Mouse (Mus musculus): ENCODE measurements around the gene D5Ertd579e. TPM values are rescaled to one million over a fixed set of nuclear protein-coding genes. Genes with fewer than 3 reads are reported as not detected.
A peak's percentile ranks its signal among the peaks of the same experiment; 100 is the strongest.

Gene D5Ertd579e
- polyA plus RNA-seq, 1 experiment from 2014 or later = 16.7 TPM

- 57% methylated on average over 3 of the region's 3 CpGs for WGBS
- no peak overlapping the region for H3K9ac ChIP-seq
- no peak overlapping the region for H3K4me3 ChIP-seq (replicated peaks)
- peak overlapping the region; percentile 20 for H3K27ac ChIP-seq
- H3K27me3 ChIP-seq (replicated peaks) = no peaks in the 10 kb centered on the region
- no peak for ATAC-seq
- no peaks in the 10 kb centered on the region for H3K9me3 ChIP-seq
- peaks cover 18% of the 10 kb centered on the region for H3K4me1 ChIP-seq (replicated peaks)
- peaks cover 7% of the 10 kb centered on the region for H3K36me3 ChIP-seq
- H3K4me2 ChIP-seq (replicated peaks) = no peak overlapping the region
These were observed 122.5 kb downstream of the D5Ertd579e start for GRCm38 (mm10) chr5:36573354-36573753.

GRCm38 (mm10) chr5:36571371-36571770 is 124.5 kb downstream of the D5Ertd579e start:
- Histone ChIP-seq H3K36me3 (peaks cover 7% of the 10 kb centered on the region), H3K9me3 (no peaks in the 10 kb centered on the region), H3K27ac (no peak overlapping the region), H3K4me1 (replicated peaks) (peaks cover 22% of the 10 kb centered on the region), H3K4me2 (replicated peaks) (no peak overlapping the region), H3K27me3 (replicated peaks) (no peaks in the 10 kb centered on the region), H3K4me3 (replicated peaks) (no peak overlapping the region), H3K9ac (no peak overlapping the region)
- WGBS = 93% methylated on average over 16 of the region's 16 CpGs
- ATAC-seq = no peak

- H3K9me3 ChIP-seq = no peaks in the 10 kb centered on the region
- H3K4me1 ChIP-seq (replicated peaks) = peaks cover 22% of the 10 kb centered on the region
- no peaks in the 10 kb centered on the region for H3K27me3 ChIP-seq (replicated peaks)
- no peak overlapping the region for H3K4me2 ChIP-seq (replicated peaks)
- H3K36me3 ChIP-seq = peaks cover 7% of the 10 kb centered on the region
- 85% methylated on average over 4 of the region's 4 CpGs for WGBS
- H3K4me3 ChIP-seq (replicated peaks) = no peak overlapping the region
- no peak overlapping the region for H3K9ac ChIP-seq
- ATAC-seq = no peak
- H3K27ac ChIP-seq = no peak overlapping the region
These were observed 125.1 kb downstream of the D5Ertd579e start for GRCm38 (mm10) chr5:36570546-36571245.

- no peak overlapping the region for H3K27ac ChIP-seq
- peaks cover 7% of the 10 kb centered on the region for H3K36me3 ChIP-seq
- 93% methylated on average over 7 of the region's 7 CpGs for WGBS
- H3K4me2 ChIP-seq (replicated peaks) = no peak overlapping the region
- H3K9me3 ChIP-seq = no peaks in the 10 kb centered on the region
- no peaks in the 10 kb centered on the region for H3K27me3 ChIP-seq (replicated peaks)
- no peak overlapping the region for H3K9ac ChIP-seq
- H3K4me1 ChIP-seq (replicated peaks) = peaks cover 18% of the 10 kb centered on the region
- no peak overlapping the region for H3K4me3 ChIP-seq (replicated peaks)
- ATAC-seq = no peak
These were observed 125.7 kb downstream of the D5Ertd579e start for GRCm38 (mm10) chr5:36570098-36570497.

- no peak for ATAC-seq
- Histone ChIP-seq H3K4me1 (replicated peaks) (0 out of 2 replicates have a peak, but pooled peaks cover 6% of the 10 kb centered on the region), H3K27ac (no peak overlapping the region), H3K27me3 (replicated peaks) (no peaks in the 10 kb centered on the region), H3K4me3 (replicated peaks) (no peak overlapping the region), H3K9me3 (no peaks in the 10 kb centered on the region), H3K4me2 (replicated peaks) (no peak overlapping the region), H3K36me3 (peaks cover 7% of the 10 kb centered on the region), H3K9ac (no peak overlapping the region)
- WGBS = 78% methylated on average over 4 of the region's 4 CpGs
These were observed 127.7 kb downstream of the D5Ertd579e start for GRCm38 (mm10) chr5:36568118-36568517.

GRCm38 (mm10) chr5:36567627-36568026 is 128.2 kb downstream of the D5Ertd579e start:
- Histone ChIP-seq H3K9ac (no peak overlapping the region), H3K27ac (no peak overlapping the region), H3K4me2 (replicated peaks) (no peak overlapping the region), H3K27me3 (replicated peaks) (no peaks in the 10 kb centered on the region), H3K4me3 (replicated peaks) (no peak overlapping the region), H3K4me1 (replicated peaks) (0 out of 2 replicates have a peak, but pooled peaks cover 5% of the 10 kb centered on the region), H3K9me3 (no peaks in the 10 kb centered on the region), H3K36me3 (peaks cover 7% of the 10 kb centered on the region)
- 52% methylated on average over 2 of the region's 2 CpGs for WGBS
- no peak for ATAC-seq

- Histone ChIP-seq H3K4me2 (replicated peaks) (no peak overlapping the region), H3K9ac (no peak overlapping the region), H3K27me3 (replicated peaks) (no peaks in the 10 kb centered on the region), H3K27ac (no peak overlapping the region), H3K36me3 (no peaks in the 10 kb centered on the region), H3K9me3 (no peaks in the 10 kb centered on the region), H3K4me3 (replicated peaks) (no peak overlapping the region), H3K4me1 (replicated peaks) (peaks cover 14% of the 10 kb centered on the region; the same call in 1 of the 2 replicates)
- WGBS = 79% methylated on average over 9 of the region's 9 CpGs
- no peak for ATAC-seq
These were observed 131.3 kb downstream of the D5Ertd579e start for GRCm38 (mm10) chr5:36564530-36564929.

- Histone ChIP-seq H3K27ac (no peak overlapping the region), H3K4me1 (replicated peaks) (peaks cover 17% of the 10 kb centered on the region; the same call in 1 of the 2 replicates), H3K27me3 (replicated peaks) (no peaks in the 10 kb centered on the region), H3K4me3 (replicated peaks) (no peak overlapping the region), H3K9ac (no peak overlapping the region), H3K36me3 (no peaks in the 10 kb centered on the region), H3K9me3 (no peaks in the 10 kb centered on the region), H3K4me2 (replicated peaks) (no peak overlapping the region)
- 84% methylated on average over 6 of the region's 6 CpGs for WGBS
- ATAC-seq = no peak
These were observed 132.1 kb downstream of the D5Ertd579e start for GRCm38 (mm10) chr5:36563741-36564140.

GRCm38 (mm10) chr5:36562791-36563445 is 132.9 kb downstream of the D5Ertd579e start:
- WGBS = 82% methylated on average over 10 of the region's 10 CpGs
- no peak for ATAC-seq
- Histone ChIP-seq H3K4me2 (replicated peaks) (no peak overlapping the region), H3K4me1 (replicated peaks) (peaks cover 18% of the 10 kb centered on the region; the same call in 1 of the 2 replicates), H3K9me3 (no peaks in the 10 kb centered on the region), H3K9ac (no peak overlapping the region), H3K27ac (no peak overlapping the region), H3K27me3 (replicated peaks) (no peaks in the 10 kb centered on the region), H3K36me3 (no peaks in the 10 kb centered on the region), H3K4me3 (replicated peaks) (no peak overlapping the region)

- Histone ChIP-seq H3K4me3 (replicated peaks) (no peak overlapping the region), H3K4me2 (replicated peaks) (no peak overlapping the region), H3K9ac (no peak overlapping the region), H3K27me3 (replicated peaks) (no peaks in the 10 kb centered on the region), H3K36me3 (no peaks in the 10 kb centered on the region), H3K9me3 (no peaks in the 10 kb centered on the region), H3K4me1 (replicated peaks) (peaks cover 15% of the 10 kb centered on the region; the same call in 1 of the 2 replicates), H3K27ac (no peak overlapping the region)
- no peak for ATAC-seq
- 79% methylated on average over 4 of the region's 4 CpGs for WGBS
These were observed 134.3 kb downstream of the D5Ertd579e start for GRCm38 (mm10) chr5:36561509-36561908.

GRCm38 (mm10) chr5:36560490-36560889 is 135.3 kb downstream of the D5Ertd579e start:
- ATAC-seq = 0 out of 2 replicates have a peak, but pooled peaks have one; percentile 44
- Histone ChIP-seq H3K9ac (no peak overlapping the region), H3K36me3 (no peaks in the 10 kb centered on the region), H3K4me1 (replicated peaks) (peaks cover 18% of the 10 kb centered on the region; the same call in 1 of the 2 replicates), H3K27ac (peak overlapping the region; percentile 91), H3K4me2 (replicated peaks) (peak overlapping the region; percentile 31), H3K9me3 (no peaks in the 10 kb centered on the region), H3K27me3 (replicated peaks) (no peaks in the 10 kb centered on the region), H3K4me3 (replicated peaks) (no peak overlapping the region)
- 76% methylated on average over 4 of the region's 4 CpGs for WGBS

- H3K4me2 ChIP-seq (replicated peaks) = peak overlapping the region; percentile 31
- ATAC-seq = peak; percentile 72
- no peaks in the 10 kb centered on the region for H3K9me3 ChIP-seq
- no peaks in the 10 kb centered on the region for H3K27me3 ChIP-seq (replicated peaks)
- H3K4me1 ChIP-seq (replicated peaks) = peaks cover 19% of the 10 kb centered on the region; the same call in 1 of the 2 replicates
- H3K36me3 ChIP-seq = no peaks in the 10 kb centered on the region
- peak overlapping the region; percentile 91 for H3K27ac ChIP-seq
- no peak overlapping the region for H3K4me3 ChIP-seq (replicated peaks)
- WGBS = 58% methylated on average over 6 of the region's 6 CpGs
- H3K9ac ChIP-seq = no peak overlapping the region
These were observed 136.2 kb downstream of the D5Ertd579e start for GRCm38 (mm10) chr5:36559510-36560235.
